Mouse (Mus musculus): ENCODE measurements around the gene Cacna1e.

DNA sequence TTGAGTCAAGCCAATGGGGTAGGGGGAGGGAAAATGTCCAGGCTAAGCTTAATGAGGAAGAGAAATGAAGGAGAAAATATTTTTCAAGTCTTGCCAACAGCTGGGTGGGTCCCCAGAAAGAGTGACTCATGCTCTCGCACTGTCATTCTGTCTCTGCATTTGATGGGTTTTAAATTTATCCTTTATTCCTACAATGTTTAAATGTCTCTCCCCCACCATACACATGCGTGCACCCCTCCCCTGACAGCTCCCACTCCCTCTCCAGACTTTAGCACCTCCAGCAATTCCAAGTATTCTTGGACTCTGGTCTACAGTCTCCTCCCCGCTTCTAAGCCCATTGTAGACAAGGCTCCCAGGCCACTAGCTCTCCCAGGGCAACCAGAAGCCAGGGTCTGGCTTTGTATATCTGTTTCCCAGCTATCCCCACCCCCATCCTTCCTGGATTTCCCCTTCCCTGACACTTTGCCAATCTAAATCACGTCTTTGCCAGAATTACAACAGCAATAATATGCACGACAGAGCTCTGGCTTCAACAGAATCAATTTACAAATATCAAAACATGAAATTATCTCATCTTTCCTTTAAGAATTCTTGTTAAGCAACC lies 81.9 kb downstream of the Cacna1e start:
- TF ChIP-seq CTCF (IDR thresholded peaks at IDR 0.05): no peak
- no peak for TF ChIP-seq EP300 (IDR thresholded peaks at IDR 0.05)

Data from lung, postnatal 0 days (tissue).